Mouse (Mus musculus): ENCODE measurements around the gene Larp4. TPM values are rescaled to one million over a fixed set of nuclear protein-coding genes. Genes with fewer than 3 reads are reported as not detected.

Gene Larp4
- 15.0 and 21.4 TPM in 2 replicates for polyA plus RNA-seq (2015; fragmentation: Nextera tagmentation; extraction: Ambion mirVana)

DNA sequence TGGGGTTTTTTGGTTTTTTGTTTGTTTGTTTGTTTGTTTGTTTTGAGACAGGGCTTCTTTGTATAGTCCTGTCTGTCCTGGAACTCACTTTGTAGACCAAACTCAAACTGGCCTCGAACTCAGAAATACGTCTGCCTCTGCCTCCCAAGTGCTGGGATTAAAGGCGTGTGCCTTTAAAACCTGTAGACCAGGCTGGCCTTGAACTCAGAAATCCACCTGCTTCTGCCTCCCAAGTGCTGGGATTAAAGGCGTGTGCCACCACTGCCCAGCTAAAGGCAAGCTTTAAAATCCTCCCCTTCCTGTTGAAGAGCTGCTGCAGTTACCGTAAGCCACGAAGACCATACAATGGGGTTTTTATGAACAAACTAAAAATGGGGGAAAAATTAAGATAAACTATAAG, at the start of gene Larp4:
TSS of gene Larp4 (plus strand) at position 301 of the 400 bp plus-strand sequence.

DNA sequence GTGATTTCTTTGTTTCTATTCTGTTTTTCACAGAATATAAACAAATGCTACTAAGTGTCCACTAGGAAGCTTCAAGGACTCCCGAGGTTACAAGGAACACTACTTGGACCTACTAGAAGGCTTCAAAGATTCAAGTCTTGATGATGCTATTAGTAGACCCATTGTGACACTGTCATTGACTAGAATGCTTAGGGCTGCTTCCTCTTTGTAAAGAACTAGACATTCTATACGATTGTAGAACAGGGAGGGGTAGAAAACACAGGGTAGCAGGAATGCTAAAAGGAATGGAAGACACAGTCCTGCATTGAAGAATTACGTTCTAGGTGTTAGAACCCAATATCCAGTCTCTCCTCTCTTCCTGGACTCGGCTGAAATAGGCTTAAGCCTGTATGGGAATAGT, 2.9 kb upstream of the Larp4 start, which contains the start of gene Fam186a:
TSS of gene Fam186a (minus strand) at position 101 of the 400 bp plus-strand sequence.

DNA sequence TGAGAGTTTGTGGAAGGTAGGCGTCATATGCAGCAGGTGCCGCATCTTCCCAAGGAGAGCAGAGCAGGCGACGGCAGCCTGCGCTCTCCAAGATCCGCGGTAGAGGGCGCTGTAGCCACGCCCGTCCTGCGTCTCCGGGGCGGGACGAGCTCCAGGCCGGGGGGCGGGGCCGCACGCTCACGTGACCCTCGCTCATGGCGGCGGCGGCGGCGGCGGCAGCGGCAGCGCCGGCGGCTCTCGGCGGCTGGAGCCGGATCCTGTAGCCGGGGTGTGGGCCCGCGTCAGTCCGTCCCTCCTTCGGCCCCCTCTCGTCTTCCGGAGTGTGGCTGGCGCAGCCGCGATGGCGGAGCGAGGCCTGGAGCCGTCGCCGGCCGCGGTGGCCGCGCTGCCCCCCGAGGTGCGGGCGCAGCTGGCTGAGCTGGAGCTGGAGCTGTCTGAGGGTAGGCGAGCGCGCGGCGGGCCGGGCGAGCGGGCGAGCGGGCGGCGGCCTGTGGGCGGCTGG, 68.7 kb downstream of the Larp4 start, which contains the start of gene Dip2b:
TSS of gene Dip2b (plus strand) at position 195 of the 502 bp plus-strand sequence.

Other genes starting within 250 kb of the Larp4 start
- 591 and 623 TPM in 2 replicates for gene Cox14, start 244.4 kb upstream of the Larp4 start, polyA plus RNA-seq (2015; fragmentation: Nextera tagmentation; extraction: Ambion mirVana)
- 66.3 and 78.1 TPM in 2 replicates for gene Cers5, start 197.2 kb upstream of the Larp4 start, polyA plus RNA-seq (2015; fragmentation: Nextera tagmentation; extraction: Ambion mirVana)
- 24.3 and 24.5 TPM in 2 replicates for gene Lima1, start 94.6 kb upstream of the Larp4 start, polyA plus RNA-seq (2015; fragmentation: Nextera tagmentation; extraction: Ambion mirVana)
- gene Fam186a, start 3.0 kb upstream of the Larp4 start, polyA plus RNA-seq (2015; fragmentation: Nextera tagmentation; extraction: Ambion mirVana), result 0.11 TPM in 1 of 2 replicates, not detected in the other
- 5.2 and 8.2 TPM in 2 replicates for gene Dip2b, start 68.6 kb downstream of the Larp4 start, polyA plus RNA-seq (2015; fragmentation: Nextera tagmentation; extraction: Ambion mirVana)

Measured in adrenal gland, postnatal 0 days (tissue).